Mouse (Mus musculus): ENCODE results near the gene Sytl1. TPM values are rescaled to one million over a fixed set of nuclear protein-coding genes. Genes with fewer than 3 reads are reported as not detected.

The Sytl1 gene
- polyA plus RNA-seq (2017; shearing (Covaris generic)): 8.7 TPM

GRCm38 (mm10) chr4:133262882-133263281 is at the start of gene Sytl1:
Gene Sytl1 (minus strand): TSS chr4:133263113.

GRCm38 (mm10) chr4:133277104-133278026 is 14.5 kb upstream of the Sytl1 start, which contains the start of gene Tmem222:
Gene Tmem222 (minus strand): TSS chr4:133277792.

GRCm38 (mm10) chr4:133240490-133240921 is 22.4 kb downstream of the Sytl1 start, which contains the start of gene Map3k6:
Gene Map3k6 (plus strand): TSS chr4:133240818.

GRCm38 (mm10) chr4:133211751-133212561 is 51.0 kb downstream of the Sytl1 start, which contains the start of the genes Cd164l2 and Gpr3:
Gene Cd164l2 (plus strand): TSS chr4:133212131.
Gene Gpr3 (minus strand): TSS chr4:133212536.

Other genes with a start within 250 kb of the Sytl1 start
- gene Wasf2, start 132.6 kb downstream of the Sytl1 start, polyA plus RNA-seq (2017; shearing (Covaris generic)): 110 TPM
- gene Cd164l2, start 51.0 kb downstream of the Sytl1 start, polyA plus RNA-seq (2017; shearing (Covaris generic)): not detected
- gene Gpr3, start 50.6 kb downstream of the Sytl1 start, polyA plus RNA-seq (2017; shearing (Covaris generic)): 0.69 TPM
- not detected for gene Map3k6, start 22.3 kb downstream of the Sytl1 start, polyA plus RNA-seq (2017; shearing (Covaris generic))
- 51.7 TPM for gene Tmem222, start 14.7 kb upstream of the Sytl1 start, polyA plus RNA-seq (2017; shearing (Covaris generic))
- gene Wdtc1, start 90.4 kb upstream of the Sytl1 start, polyA plus RNA-seq (2017; shearing (Covaris generic)): 5.6 TPM
- 17.2 TPM for gene Slc9a1, start 106.6 kb upstream of the Sytl1 start, polyA plus RNA-seq (2017; shearing (Covaris generic))
- gene Tent5b, start 217.0 kb upstream of the Sytl1 start, polyA plus RNA-seq (2017; shearing (Covaris generic)): 0.16 TPM
- gene Trnp1, start 235.4 kb upstream of the Sytl1 start, polyA plus RNA-seq (2017; shearing (Covaris generic)): 0.39 TPM